Mouse (Mus musculus): ENCODE measurements around the gene Olfr68. TPM values are rescaled to one million over a fixed set of nuclear protein-coding genes. Genes with fewer than 3 reads are reported as not detected.
A peak's percentile ranks its signal among the peaks of the same experiment; 100 is the strongest.
"Not testable (repeated sequence)": the region's sequence is repeated elsewhere in the genome, so short reads cannot be mapped to it uniquely, and the experiment has no call there.

Olfr68 gene
- polyA plus RNA-seq, 2 experiments: 0.02 TPM; not detected in 1

DNA sequence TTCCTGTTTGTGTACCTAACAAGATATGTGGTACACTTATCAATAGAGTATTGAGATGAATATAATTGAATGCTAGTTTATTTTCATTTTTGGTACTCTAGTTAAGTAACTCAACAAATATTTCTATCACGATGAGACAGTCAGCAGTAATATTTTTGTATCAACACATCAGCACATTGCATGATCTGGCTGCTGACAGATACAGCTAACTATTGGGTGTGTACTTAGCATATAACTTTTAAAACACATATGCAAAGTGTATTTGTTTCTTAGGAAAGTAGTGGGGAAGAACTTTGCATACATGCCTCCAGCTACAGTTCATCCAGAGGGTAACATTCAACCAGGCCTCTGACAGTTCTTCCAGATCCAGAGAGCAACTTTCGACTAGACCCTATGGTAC, 45.1 kb upstream of the Olfr68 start:
- H3K27me3 ChIP-seq (ENCODE audit: control insufficient read depth, insufficient read depth, low read length): no peaks in the 10 kb centered on the region
- no peak for ATAC-seq (ENCODE audit: insufficient read depth)
- peak in 1 of 3 experiments; percentile 60 for DNase-seq (ENCODE audit: low read depth in 3 of 3, low spot score in 3 of 3)
- H3K4me3 ChIP-seq (ENCODE audit: insufficient read depth in 1 of 2, low read depth in 2 of 2, low read length in 2 of 2): peak overlapping the region; percentile 36 to 42
- peak; percentile 65 for TF ChIP-seq EP300 (IDR thresholded peaks at IDR 0.05; ENCODE audit: low read depth)
- TF ChIP-seq CTCF (IDR thresholded peaks at IDR 0.05; ENCODE audit: low read depth): no peak
- H3K4me2 ChIP-seq (ENCODE audit: low read depth): peak overlapping the region; percentile 67
- no peaks in the 10 kb centered on the region for H3K9me3 ChIP-seq (ENCODE audit: control insufficient read depth, low read length)
- peak overlapping the region; percentile 96 for H3K27ac ChIP-seq
- H3K9ac ChIP-seq (replicated peaks): peak overlapping the region; percentile 71
- H3K4me1 ChIP-seq (replicated peaks; ENCODE audit: control insufficient read depth in 2 of 2, insufficient read depth in 2 of 2, low read length in 1 of 2): peaks cover 19 to 23% of the 10 kb centered on the region in 2 experiments
- H3K36me3 ChIP-seq (replicated peaks; ENCODE audit: control insufficient read depth, insufficient read depth, low read depth): no peaks in the 10 kb centered on the region
- WGBS (ENCODE audit: insufficient replicate concordance): 40% methylated on average over 2 of the region's 2 CpGs

DNA sequence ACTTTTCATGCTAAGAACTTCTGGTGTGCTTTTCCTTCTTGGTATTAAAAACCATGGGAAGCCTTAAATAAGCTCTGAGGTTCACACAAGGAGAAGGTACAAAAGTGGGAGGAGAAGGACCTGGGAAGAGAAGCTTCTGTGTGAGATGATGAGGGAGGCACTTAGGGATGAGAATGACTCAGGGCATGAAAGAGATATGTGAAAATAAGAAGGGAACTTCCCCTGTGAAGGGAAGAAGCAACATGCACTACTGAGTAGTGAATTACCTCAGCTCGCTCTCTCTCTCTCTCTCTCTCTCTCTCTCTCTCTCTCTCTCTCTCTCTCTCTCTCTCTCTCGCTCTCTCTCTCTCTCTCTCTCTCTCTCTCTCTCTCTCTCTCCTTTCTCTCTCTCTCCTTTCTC, 35.6 kb upstream of the Olfr68 start:
- not testable (repeated sequence) for H3K4me1 ChIP-seq (replicated peaks; ENCODE audit: control insufficient read depth in 2 of 2, insufficient read depth in 2 of 2, low read length in 1 of 2); H3K27me3 ChIP-seq (ENCODE audit: control insufficient read depth, insufficient read depth, low read length); ATAC-seq (ENCODE audit: insufficient read depth); H3K36me3 ChIP-seq (replicated peaks; ENCODE audit: control insufficient read depth, insufficient read depth, low read depth); H3K9me3 ChIP-seq (ENCODE audit: control insufficient read depth, low read length); DNase-seq (ENCODE audit: low read depth in 3 of 3, low spot score in 3 of 3)
- H3K4me2 ChIP-seq (ENCODE audit: low read depth): peak overlapping the region; percentile 83
- peak; percentile 17; the same call in 1 of the 2 replicates for TF ChIP-seq EP300 (IDR thresholded peaks at IDR 0.05; ENCODE audit: low read depth)
- H3K27ac ChIP-seq: peak overlapping the region; percentile 93
- H3K4me3 ChIP-seq (ENCODE audit: insufficient read depth in 1 of 2, low read depth in 2 of 2, low read length in 2 of 2): peak overlapping the region; percentile 45 to 47
- H3K9ac ChIP-seq (replicated peaks): peak overlapping the region; percentile 79
- 31% methylated on average over 1 of the region's 2 CpGs for WGBS (ENCODE audit: insufficient replicate concordance)

DNA sequence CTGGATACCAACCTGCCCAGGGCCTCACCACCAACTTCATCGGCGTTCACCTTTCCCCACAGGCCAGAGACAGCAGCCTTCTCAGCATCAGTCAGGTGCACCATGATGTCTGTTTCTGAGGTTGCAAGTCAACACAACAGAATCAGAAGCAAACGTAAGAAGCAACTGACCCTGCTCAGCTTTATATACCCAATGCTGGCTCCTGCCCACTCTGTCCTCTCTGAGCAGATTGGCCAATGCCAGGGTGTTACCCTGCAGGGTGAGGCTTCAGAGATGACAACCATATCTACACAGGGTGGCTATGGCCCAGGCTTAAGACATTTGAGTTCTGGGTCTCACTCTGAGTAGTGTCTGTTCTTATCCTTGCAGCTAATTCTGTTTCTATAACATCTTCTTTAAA, 34.3 kb upstream of the Olfr68 start, which contains the start of gene Hbb-bt:
Gene Hbb-bt (minus strand): TSS at position 231 of the 400 bp plus-strand sequence.
- DNase-seq (ENCODE audit: low read depth in 3 of 3, low spot score in 3 of 3) (peak; percentile 69 to 89 (median 88)), ATAC-seq (ENCODE audit: insufficient read depth) (peak; percentile 79)
- WGBS (ENCODE audit: insufficient replicate concordance): 36% methylated on average over 3 of the region's 3 CpGs
- TF ChIP-seq CTCF (IDR thresholded peaks at IDR 0.05; ENCODE audit: low read depth) (no peak), EP300 (IDR thresholded peaks at IDR 0.05; ENCODE audit: low read depth) (peak; percentile 73)
- Histone ChIP-seq H3K4me2 (ENCODE audit: low read depth) (peak within 1 kb of the TSS; percentile 83), H3K4me1 (replicated peaks; ENCODE audit: control insufficient read depth in 2 of 2, insufficient read depth in 2 of 2, low read length in 1 of 2) (peaks cover 8 to 21% of the 10 kb centered on the region in 2 experiments), H3K36me3 (replicated peaks; ENCODE audit: control insufficient read depth, insufficient read depth, low read depth) (no peaks in the 10 kb centered on the region; the same call in 1 of the 2 replicates), H3K4me3 (ENCODE audit: insufficient read depth in 1 of 2, low read depth in 2 of 2, low read length in 2 of 2) (peak within 1 kb of the TSS; percentile 52 to 83), H3K27ac (peak within 1 kb of the TSS; percentile 93), H3K9ac (replicated peaks) (peak within 1 kb of the TSS; percentile 84), H3K9me3 (ENCODE audit: control insufficient read depth, low read length) (no peaks in the 10 kb centered on the region), H3K27me3 (ENCODE audit: control insufficient read depth, insufficient read depth, low read length) (no peaks in the 10 kb centered on the region)

DNA sequence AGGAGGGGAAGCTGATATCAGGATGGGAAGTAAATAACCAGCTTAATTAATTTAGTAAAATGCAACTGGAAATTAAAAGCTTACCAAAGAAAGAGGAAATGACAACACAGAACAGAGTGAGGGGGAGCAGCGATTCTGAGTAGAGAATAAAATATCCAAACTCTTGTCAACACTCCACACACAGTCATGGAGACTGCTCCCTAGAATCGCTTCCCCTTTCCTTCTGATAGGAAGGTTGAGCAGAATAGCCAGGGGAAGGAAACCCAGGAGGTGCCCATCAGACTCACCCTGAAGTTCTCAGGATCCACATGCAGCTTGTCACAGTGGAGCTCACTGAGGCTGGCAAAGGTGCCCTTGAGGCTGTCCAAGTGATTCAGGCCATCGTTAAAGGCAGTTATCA, 33.7 kb upstream of the Olfr68 start:
- H3K4me1 ChIP-seq (replicated peaks; ENCODE audit: control insufficient read depth in 2 of 2, insufficient read depth in 2 of 2, low read length in 1 of 2): peaks cover 10 to 22% of the 10 kb centered on the region in 2 experiments
- H3K36me3 ChIP-seq (replicated peaks; ENCODE audit: control insufficient read depth, insufficient read depth, low read depth); H3K27me3 ChIP-seq (ENCODE audit: control insufficient read depth, insufficient read depth, low read length); H3K27ac ChIP-seq; H3K4me2 ChIP-seq (ENCODE audit: low read depth); DNase-seq (ENCODE audit: low read depth in 3 of 3, low spot score in 3 of 3); H3K9ac ChIP-seq (replicated peaks); H3K9me3 ChIP-seq (ENCODE audit: control insufficient read depth, low read length): not testable (repeated sequence)
- H3K4me3 ChIP-seq (ENCODE audit: insufficient read depth in 1 of 2, low read depth in 2 of 2, low read length in 2 of 2): peak overlapping the region in 1 of 2 experiments; percentile 52; a peak in 2 of 4 replicates
- peak; percentile 2 for ATAC-seq (ENCODE audit: insufficient read depth)
- WGBS (ENCODE audit: insufficient replicate concordance): no CpG with 5 or more reads among the region's 3 CpGs

DNA sequence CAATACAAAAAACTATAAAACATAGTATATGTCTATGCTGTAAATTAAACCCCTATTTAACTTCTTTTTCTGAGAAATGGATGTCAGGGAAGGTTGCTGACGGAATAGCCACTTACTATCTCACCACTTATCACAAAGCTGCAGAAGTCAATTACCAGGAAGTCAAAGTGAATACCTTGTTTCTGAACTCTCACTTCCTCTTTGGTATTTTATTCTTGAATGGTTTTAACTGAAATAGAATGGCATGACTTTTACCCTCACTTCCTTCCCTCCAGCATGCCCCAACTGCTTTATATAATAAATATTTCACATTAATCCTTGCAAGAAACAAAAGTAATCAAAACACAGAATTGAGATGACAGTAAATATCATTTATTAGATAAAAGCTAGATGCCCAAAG, 32.7 kb upstream of the Olfr68 start:
- ATAC-seq (ENCODE audit: insufficient read depth): peak; percentile 2; the same call in 1 of the 2 replicates
- H3K27ac ChIP-seq: peak overlapping the region; percentile 89

More for the DNA sequence above, 32.7 kb upstream of the Olfr68 start:
- H3K9ac ChIP-seq (replicated peaks): peak overlapping the region; percentile 95
- no peaks in the 10 kb centered on the region for H3K9me3 ChIP-seq (ENCODE audit: control insufficient read depth, low read length)
- no peaks in the 10 kb centered on the region for H3K27me3 ChIP-seq (ENCODE audit: control insufficient read depth, insufficient read depth, low read length)
- H3K36me3 ChIP-seq (replicated peaks; ENCODE audit: control insufficient read depth, insufficient read depth, low read depth): no peaks in the 10 kb centered on the region; the same call in 1 of the 2 replicates
- H3K4me1 ChIP-seq (replicated peaks; ENCODE audit: control insufficient read depth in 2 of 2, insufficient read depth in 2 of 2, low read length in 1 of 2): peaks cover 15 to 28% of the 10 kb centered on the region in 2 experiments
- TF ChIP-seq CTCF (IDR thresholded peaks at IDR 0.05; ENCODE audit: low read depth): no peak
- TF ChIP-seq EP300 (IDR thresholded peaks at IDR 0.05; ENCODE audit: low read depth): peak; percentile 69
- peak in 2 of 3 experiments; percentile 69 to 82 for DNase-seq (ENCODE audit: low read depth in 3 of 3, low spot score in 3 of 3)
- H3K4me2 ChIP-seq (ENCODE audit: low read depth): peak overlapping the region; percentile 48
- peak overlapping the region; percentile 56 to 76 for H3K4me3 ChIP-seq (ENCODE audit: insufficient read depth in 1 of 2, low read depth in 2 of 2, low read length in 2 of 2)
- 2% methylated on average over 1 of the region's 1 CpGs for WGBS (ENCODE audit: insufficient replicate concordance)
